Mouse (Mus musculus): ENCODE results near the gene Wdr63. TPM values are rescaled to one million over a fixed set of nuclear protein-coding genes. Genes with fewer than 3 reads are reported as not detected.
"Not testable (repeated sequence)": the region's sequence is repeated elsewhere in the genome, so short reads cannot be mapped to it uniquely, and the experiment has no call there.

The Wdr63 gene
- polyA plus RNA-seq, 1 experiment from 2014 or later, result 0.21 TPM

GRCm38 (mm10) chr3:146004347-146005051, 103.4 kb downstream of the Wdr63 start:
- Histone ChIP-seq H3K9ac (ENCODE audit: low read depth, low read length) (no peak overlapping the region), H3K36me3 (ENCODE audit: insufficient read depth, low read length) (peaks cover 27% of the 10 kb centered on the region), H3K9me3 (replicated peaks; ENCODE audit: low read length) (no peaks in the 10 kb centered on the region), H3K4me1 (replicated peaks; ENCODE audit: insufficient read depth, low read length) (no peaks in the 10 kb centered on the region), H3K4me3 (replicated peaks; ENCODE audit: low read depth, low read length) (no peak overlapping the region), H3K27ac (no peak overlapping the region), H3K27me3 (ENCODE audit: insufficient read depth, low read length) (no peaks in the 10 kb centered on the region), H3K4me2 (ENCODE audit: low read length) (no peak overlapping the region)
- no peak for TF ChIP-seq CTCF (IDR thresholded peaks at IDR 0.05; ENCODE audit: low read depth)
- DNase-seq (ENCODE audit: low spot score) (no peak), ATAC-seq (replicated peaks; ENCODE audit: low FRiP score, low read depth) (no peak)
- 94% methylated on average over 14 of the region's 14 CpGs for WGBS

DNA sequence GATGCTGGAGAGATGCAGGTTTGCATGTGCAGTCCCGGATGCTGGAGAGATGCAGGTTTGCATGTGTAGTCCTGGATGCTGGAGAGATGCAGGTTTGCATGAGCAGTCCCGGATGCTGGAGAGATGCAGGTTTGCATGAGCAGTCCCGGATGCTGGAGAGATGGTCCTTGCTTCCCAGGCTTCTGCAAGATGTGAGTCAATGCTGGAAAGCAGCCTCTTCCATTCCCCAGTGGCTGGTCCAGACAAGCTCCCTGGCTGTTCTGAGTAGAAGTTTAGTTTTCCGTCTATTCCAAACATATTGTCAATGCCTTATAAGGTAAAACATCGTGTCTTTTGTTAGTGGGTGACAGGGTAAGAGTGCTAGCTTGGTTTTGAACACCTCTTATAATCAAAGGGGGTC, 111.4 kb downstream of the Wdr63 start:
- WGBS, result 76% methylated on average over 4 of the region's 5 CpGs
- not testable (repeated sequence) for H3K36me3 ChIP-seq (ENCODE audit: insufficient read depth, low read length); ATAC-seq (replicated peaks; ENCODE audit: low FRiP score, low read depth)

DNA sequence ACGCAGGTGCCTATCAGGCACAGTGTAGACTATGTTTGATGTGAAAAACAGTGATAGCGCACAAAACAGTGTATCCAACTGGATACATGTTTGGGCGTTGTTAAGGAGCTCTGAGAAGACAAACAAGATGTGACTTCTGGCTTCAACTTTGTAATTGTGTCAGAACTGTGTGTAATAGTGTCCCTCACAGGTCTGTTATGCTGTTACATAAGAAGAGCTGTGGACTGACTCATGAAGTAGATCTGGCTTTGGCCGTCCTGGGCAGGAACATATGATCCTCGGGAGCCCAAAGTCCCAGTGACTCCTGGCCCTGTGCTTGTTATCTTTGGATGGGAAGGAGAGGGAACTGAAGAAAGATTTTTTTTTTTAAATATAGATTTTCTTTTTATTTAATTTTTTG, 112.4 kb downstream of the Wdr63 start:
- 76% methylated on average over 5 of the region's 5 CpGs for WGBS
- Histone ChIP-seq H3K27me3 (ENCODE audit: insufficient read depth, low read length) (no peaks in the 10 kb centered on the region), H3K27ac (no peak overlapping the region), H3K9ac (ENCODE audit: low read depth, low read length) (no peak overlapping the region), H3K4me3 (replicated peaks; ENCODE audit: low read depth, low read length) (no peak overlapping the region), H3K4me1 (replicated peaks; ENCODE audit: insufficient read depth, low read length) (peaks cover 6% of the 10 kb centered on the region; the same call in 1 of the 2 replicates), H3K36me3 (ENCODE audit: insufficient read depth, low read length) (peaks cover 3% of the 10 kb centered on the region), H3K4me2 (ENCODE audit: low read length) (no peak overlapping the region), H3K9me3 (replicated peaks; ENCODE audit: low read length) (no peaks in the 10 kb centered on the region)
- DNase-seq (ENCODE audit: low spot score) (no peak), ATAC-seq (replicated peaks; ENCODE audit: low FRiP score, low read depth) (no peak)
- TF ChIP-seq CTCF (IDR thresholded peaks at IDR 0.05; ENCODE audit: low read depth), result no peak

More for the DNA sequence above, 111.4 kb downstream of the Wdr63 start:
- not testable (repeated sequence) for H3K27me3 ChIP-seq (ENCODE audit: insufficient read depth, low read length); H3K4me3 ChIP-seq (replicated peaks; ENCODE audit: low read depth, low read length); DNase-seq (ENCODE audit: low spot score); H3K27ac ChIP-seq; H3K4me1 ChIP-seq (replicated peaks; ENCODE audit: insufficient read depth, low read length); H3K9ac ChIP-seq (ENCODE audit: low read depth, low read length); H3K4me2 ChIP-seq (ENCODE audit: low read length); H3K9me3 ChIP-seq (replicated peaks; ENCODE audit: low read length)

- Histone ChIP-seq H3K4me3 (replicated peaks; ENCODE audit: low read depth, low read length) (no peak overlapping the region), H3K4me1 (replicated peaks; ENCODE audit: insufficient read depth, low read length) (peaks cover 13% of the 10 kb centered on the region), H3K27ac (no peak overlapping the region), H3K9me3 (replicated peaks; ENCODE audit: low read length) (no peaks in the 10 kb centered on the region), H3K9ac (ENCODE audit: low read depth, low read length) (no peak overlapping the region), H3K27me3 (ENCODE audit: insufficient read depth, low read length) (no peaks in the 10 kb centered on the region), H3K4me2 (ENCODE audit: low read length) (no peak overlapping the region), H3K36me3 (ENCODE audit: insufficient read depth, low read length) (peaks cover 3% of the 10 kb centered on the region)
- ATAC-seq (replicated peaks; ENCODE audit: low FRiP score, low read depth) (no peak), DNase-seq (ENCODE audit: low spot score) (no peak)
- 79% methylated on average over 14 of the region's 14 CpGs for WGBS
- no peak for TF ChIP-seq CTCF (IDR thresholded peaks at IDR 0.05; ENCODE audit: low read depth)
Observed at GRCm38 (mm10) chr3:145993481-145994201, 114.3 kb downstream of the Wdr63 start.

- DNase-seq (ENCODE audit: low spot score) (peak; percentile 48), ATAC-seq (replicated peaks; ENCODE audit: low FRiP score, low read depth) (no peak)
- H3K9ac ChIP-seq (ENCODE audit: low read depth, low read length), result no peak overlapping the region
- no peaks in the 10 kb centered on the region for H3K36me3 ChIP-seq (ENCODE audit: insufficient read depth, low read length)
- peak overlapping the region; percentile 34; the same call in 1 of the 2 replicates for H3K27ac ChIP-seq
- 50% methylated on average over 10 of the region's 10 CpGs for WGBS
- no peak for TF ChIP-seq CTCF (IDR thresholded peaks at IDR 0.05; ENCODE audit: low read depth)
- H3K4me3 ChIP-seq (replicated peaks; ENCODE audit: low read depth, low read length), result no peak overlapping the region
- peaks cover 13% of the 10 kb centered on the region for H3K4me1 ChIP-seq (replicated peaks; ENCODE audit: insufficient read depth, low read length)
- no peak overlapping the region for H3K4me2 ChIP-seq (ENCODE audit: low read length)
- no peaks in the 10 kb centered on the region for H3K9me3 ChIP-seq (replicated peaks; ENCODE audit: low read length)
- H3K27me3 ChIP-seq (ENCODE audit: insufficient read depth, low read length), result no peaks in the 10 kb centered on the region
Observed at GRCm38 (mm10) chr3:145992796-145993195, 115.1 kb downstream of the Wdr63 start.

DNA sequence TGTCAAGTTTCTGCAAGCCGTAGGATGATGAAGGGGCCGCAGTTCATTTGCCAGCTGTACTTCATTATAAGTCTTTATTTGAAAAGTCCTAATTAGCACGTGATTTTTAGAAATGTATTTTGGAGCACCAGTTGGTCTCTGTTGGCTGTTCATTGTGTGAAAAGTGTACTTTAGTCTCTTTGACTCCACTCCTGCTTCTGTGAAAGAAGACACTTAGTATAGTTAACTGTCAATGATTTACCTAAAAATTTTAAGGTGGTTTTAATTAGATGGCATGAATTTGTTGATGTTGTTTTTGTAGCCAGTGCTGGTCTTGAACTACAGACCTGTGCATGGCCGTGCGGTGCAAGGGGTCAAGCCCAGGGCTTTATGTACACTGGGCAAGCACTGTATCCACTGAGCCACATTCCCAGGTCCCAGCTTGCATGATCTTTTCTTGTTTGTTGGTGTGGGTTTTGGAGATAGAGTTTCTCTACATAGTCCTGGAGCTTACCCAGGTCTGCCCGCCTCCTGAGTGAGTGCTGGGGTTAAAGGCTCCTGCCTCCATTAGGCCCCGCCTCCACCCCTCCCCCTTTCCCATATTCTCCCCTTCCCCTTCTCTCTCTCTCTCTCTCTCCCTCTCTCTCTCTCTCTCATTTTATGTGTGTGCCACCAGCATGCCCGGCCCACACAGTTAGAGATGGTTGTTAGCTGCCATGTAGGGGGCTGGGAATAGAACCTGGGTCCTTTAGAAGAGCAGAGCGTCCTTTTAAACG, 115.8 kb downstream of the Wdr63 start:
- H3K9me3 ChIP-seq (replicated peaks; ENCODE audit: low read length), result no peaks in the 10 kb centered on the region

More for the DNA sequence above, 115.8 kb downstream of the Wdr63 start:
- DNase-seq (ENCODE audit: low spot score) (no peak), ATAC-seq (replicated peaks; ENCODE audit: low FRiP score, low read depth) (no peak)
- Histone ChIP-seq H3K27ac (no peak overlapping the region), H3K4me1 (replicated peaks; ENCODE audit: insufficient read depth, low read length) (peaks cover 13% of the 10 kb centered on the region), H3K9ac (ENCODE audit: low read depth, low read length) (no peak overlapping the region), H3K4me2 (ENCODE audit: low read length) (no peak overlapping the region), H3K36me3 (ENCODE audit: insufficient read depth, low read length) (no peaks in the 10 kb centered on the region), H3K4me3 (replicated peaks; ENCODE audit: low read depth, low read length) (no peak overlapping the region), H3K27me3 (ENCODE audit: insufficient read depth, low read length) (no peaks in the 10 kb centered on the region)
- TF ChIP-seq CTCF (IDR thresholded peaks at IDR 0.05; ENCODE audit: low read depth), result no peak
- WGBS, result 75% methylated on average over 10 of the region's 10 CpGs
